In genomic region chr4:140509856-140510255, GRCm38 (mm10) we compare ENCODE assay signal across 24 mouse cellular contexts.
"Had no signal": no experiment of that assay in that cellular context is flagged by ENCODE, and none has a peak within 500 bp of the region (broad histone marks: within the 10 kb centered on the region; RNA-seq: fewer than 3 reads in every experiment).

No protein-coding gene starts in this region.

- H3K4me3 ChIP-seq: forebrain, embryonic 15.5 days; heart, adult 2 months; heart, embryonic 13.5 days; heart, embryonic 15.5 days; hindbrain, embryonic 13.5 days; hindbrain, embryonic 15.5 days; limb, embryonic 13.5 days; limb, embryonic 15.5 days; liver, embryonic 12.5 days had no signal

- H3K4me1 ChIP-seq: limb, embryonic 15.5 days had no signal

- DNase-seq: forebrain, postnatal 0 days; gastrocnemius, postnatal 10 days; gastrocnemius, postnatal 36 days; heart, adult 11 months; heart, adult 2 months; heart, postnatal 14 days; heart, postnatal 36 days; layer of hippocampus, adult 9-11 months; layer of hippocampus, postnatal 36 days; left cerebral cortex, postnatal 4 days; lung, adult 18-20 months had no signal

- H3K4me2 ChIP-seq: forebrain, embryonic 15.5 days; heart, embryonic 11.5 days; heart, embryonic 13.5 days; heart, embryonic 15.5 days; hindbrain, embryonic 13.5 days; hindbrain, embryonic 15.5 days; limb, embryonic 13.5 days; limb, embryonic 15.5 days; liver, embryonic 12.5 days had no signal

- ATAC-seq: forebrain, embryonic 15.5 days; forebrain, postnatal 0 days; hindbrain, postnatal 0 days; intestine, embryonic 16.5 days; liver, embryonic 12.5 days had no signal

- H3K9ac ChIP-seq: forebrain, embryonic 15.5 days; forebrain, postnatal 0 days; heart, embryonic 13.5 days; heart, embryonic 15.5 days; hindbrain, embryonic 13.5 days; hindbrain, embryonic 15.5 days; limb, embryonic 13.5 days; limb, embryonic 15.5 days; liver, embryonic 12.5 days; liver, embryonic 14.5 days had no signal

- H3K27ac ChIP-seq: forebrain, embryonic 15.5 days; heart, adult 2 months; heart, embryonic 13.5 days; heart, embryonic 15.5 days; hindbrain, embryonic 13.5 days; hindbrain, embryonic 15.5 days; hindbrain, postnatal 0 days; kidney, postnatal 0 days; limb, embryonic 13.5 days; limb, embryonic 15.5 days; liver, embryonic 12.5 days; liver, embryonic 14.5 days had no signal

- H3K9me3 ChIP-seq: forebrain, embryonic 15.5 days; heart, embryonic 13.5 days; heart, embryonic 15.5 days; hindbrain, embryonic 13.5 days; hindbrain, embryonic 15.5 days; limb, embryonic 13.5 days; limb, embryonic 15.5 days; liver, embryonic 12.5 days had no signal

- H3K27me3 ChIP-seq: forebrain, embryonic 15.5 days; heart, embryonic 13.5 days; heart, embryonic 15.5 days; hindbrain, embryonic 13.5 days; hindbrain, embryonic 15.5 days; limb, embryonic 15.5 days had no signal
